Mouse (Mus musculus) spleen, adult 2 months (tissue): Measurements from ENCODE around the gene Gm21913. TPM values are rescaled to one million over a fixed set of nuclear protein-coding genes. Genes with fewer than 3 reads are reported as not detected.
"Not testable (repeated sequence)": the region's sequence is repeated elsewhere in the genome, so short reads cannot be mapped to it uniquely, and the experiment has no call there.

ENCODE experiments used
- DNase-seq, 2 experiments: peaks; one replicate each; pipeline versions ENCODE4 v3.0.0 to v3.0.0-alpha.2; 2012 to 2021; ENCODE audit warnings: low spot score in 2 of 2, low read depth in 1 of 2
- H3K27ac ChIP-seq: fragments of 200-500 bp; 2 replicates; pipeline ENCODE4 v1.5.1; 2012; ENCODE audit warnings: low read length, inconsistent platforms; ENCODE audit not compliant: insufficient read depth
- H3K27me3 ChIP-seq: fragments of 200-500 bp; 2 replicates; pipeline ENCODE4 v1.6.1; 2012; ENCODE audit warnings: mild to moderate bottlenecking, moderate library complexity, low read length, inconsistent platforms; ENCODE audit not compliant: control insufficient read depth, insufficient read depth
- H3K36me3 ChIP-seq: fragments of 200-500 bp; 2 replicates; pipeline ENCODE4 v1.6.1; 2012; ENCODE audit warnings: mild to moderate bottlenecking, low read length, inconsistent platforms; ENCODE audit not compliant: control insufficient read depth, insufficient read depth
- H3K4me1 ChIP-seq: fragments of 200-500 bp; 2 replicates; pipeline ENCODE4 v1.6.1; 2011; ENCODE audit warnings: inconsistent platforms; ENCODE audit not compliant: control insufficient read depth, insufficient read depth, insufficient read length
- H3K4me3 ChIP-seq: fragments of 200-500 bp; 2 replicates; pipeline ENCODE4 v1.5.1; 2011; ENCODE audit warnings: mild to moderate bottlenecking, inconsistent platforms; ENCODE audit not compliant: insufficient read depth, insufficient read length; ENCODE audit errors: extremely low read depth
- WGBS: fragments of 180-500 bp; shearing (Covaris S2); methylation state at CpG from one replicate; pipeline ENCODE4 v1.1.7; 2018; 5-methylcytosine and 5-hydroxymethylcytosine counted together
- polyA plus RNA-seq: library from polyadenylated mRNA; depleted of rRNA; stranded (reverse); fragments of >200 nt; gene quantifications from 2 replicates; pipeline ENCODE4 v1.2.3, GENCODE M21; 2012; rRNA removed

Gm21913 gene
- polyA plus RNA-seq, result not detected in 2 replicates

GRCm38 (mm10) chrY:74623596-74623995 is at the start of gene Gm21913:
Gene Gm21913 (plus strand): TSS chrY:74623896.
- not testable (repeated sequence) for H3K4me3 ChIP-seq, H3K27ac ChIP-seq, DNase-seq, H3K27me3 ChIP-seq, H3K36me3 ChIP-seq, H3K4me1 ChIP-seq
- WGBS, result no CpG with 5 or more reads among the region's 3 CpGs

Other genes with a start within 250 kb of the Gm21913 start
- not detected in 2 replicates for gene Gm29110, start 153.4 kb upstream of the Gm21913 start, polyA plus RNA-seq